Mouse (Mus musculus) mouse embryonic stem cell (cell line): ENCODE data around the gene Atf6b.

ENCODE experiments used
- in situ Hi-C, 2 experiments: fragments of 300-500 bp; cut with MboI; formaldehyde crosslinking; loops; 1 replicate in 1 of 2; 3 replicates in 1 of 2; pipeline ENCODE4 v1.14.3; 2019 to 2020; ENCODE audit warnings: low sequenced_read_pairs in 2 of 2, low pct_unique_long_range_greater_than_20kb in 1 of 2, mixed read lengths in 1 of 2; ENCODE audit not compliant: unreplicated experiment in 1 of 2

Gene Atf6b

GRCm38 (mm10) chr17:34658145-34658544 lies 11.2 kb downstream of the Atf6b start:
- in situ Hi-C loops: no loop called here

GRCm38 (mm10) chr17:34658591-34658990 lies 11.6 kb downstream of the Atf6b start:
- in situ Hi-C loops: no loop called here

- in situ Hi-C loops: no loop called here
Measured at GRCm38 (mm10) chr17:34659181-34659896, 12.4 kb downstream of the Atf6b start.

- in situ Hi-C loops: no loop called here
Measured at GRCm38 (mm10) chr17:34659897-34660214, 12.9 kb downstream of the Atf6b start.

GRCm38 (mm10) chr17:34660259-34660820 lies 13.4 kb downstream of the Atf6b start:
- in situ Hi-C loops: no loop called here

- in situ Hi-C loops: no loop called here
Measured at GRCm38 (mm10) chr17:34661121-34661591, 14.2 kb downstream of the Atf6b start.

GRCm38 (mm10) chr17:34662468-34662867 lies 15.5 kb downstream of the Atf6b start:
- in situ Hi-C loops: no loop called here

GRCm38 (mm10) chr17:34662978-34663377 lies 16.0 kb downstream of the Atf6b start:
- in situ Hi-C loops: no loop called here

GRCm38 (mm10) chr17:34663558-34663957 lies 16.6 kb downstream of the Atf6b start:
- in situ Hi-C loops: no loop called here

GRCm38 (mm10) chr17:34664472-34664871 lies 17.5 kb downstream of the Atf6b start:
- in situ Hi-C loops: no loop called here

- in situ Hi-C loops: no loop called here
Measured at GRCm38 (mm10) chr17:34670235-34670634, 23.3 kb downstream of the Atf6b start, which contains the start of gene Tnxb. TSS of gene Tnxb (plus strand) at chr17:34670535.

- in situ Hi-C loops: no loop called here
Measured at GRCm38 (mm10) chr17:34671151-34672066, 24.5 kb downstream of the Atf6b start.

- in situ Hi-C loops: no loop called here
Measured at GRCm38 (mm10) chr17:34672246-34672792, 25.4 kb downstream of the Atf6b start.

- in situ Hi-C loops: no loop called here
Measured at GRCm38 (mm10) chr17:34673139-34673538, 26.2 kb downstream of the Atf6b start.

GRCm38 (mm10) chr17:34674524-34675204 lies 27.7 kb downstream of the Atf6b start:
- in situ Hi-C loops: no loop called here

GRCm38 (mm10) chr17:34675205-34676092 lies 28.5 kb downstream of the Atf6b start:
- in situ Hi-C loops: no loop called here

GRCm38 (mm10) chr17:34676093-34676460 lies 29.1 kb downstream of the Atf6b start:
- in situ Hi-C loops: no loop called here

- in situ Hi-C loops: no loop called here
Measured at GRCm38 (mm10) chr17:34676671-34677070, 29.7 kb downstream of the Atf6b start.
